Mouse (Mus musculus): ENCODE data around the gene Unc5b. TPM values are rescaled to one million over a fixed set of nuclear protein-coding genes. Genes with fewer than 3 reads are reported as not detected.

Unc5b gene
- polyA plus RNA-seq, 1 experiment from 2014 or later, result 11.8 TPM

GRCm38 (mm10) chr10:60803971-60804370, 27.4 kb downstream of the Unc5b start:
- Histone ChIP-seq H3K4me1 (peaks cover 99% of the 10 kb centered on the region), H3K27me3 (ENCODE audit: low read depth, poor library complexity, severe bottlenecking) (peaks cover 3% of the 10 kb centered on the region; the same call in 1 of the 2 replicates), H3K4me3 (no peak overlapping the region), H3K27ac (no peak overlapping the region), H3K36me3 (no peaks in the 10 kb centered on the region), H3K9me3 (replicated peaks) (no peaks in the 10 kb centered on the region)
- DNase-seq (ENCODE audit: low spot score), result no peak
- 94% methylated on average over 10 of the region's 10 CpGs for WGBS

GRCm38 (mm10) chr10:60801898-60802412, 29.4 kb downstream of the Unc5b start:
- no peak overlapping the region for H3K4me3 ChIP-seq
- no peaks in the 10 kb centered on the region for H3K36me3 ChIP-seq
- peaks cover 97% of the 10 kb centered on the region for H3K4me1 ChIP-seq
- no peak for DNase-seq (ENCODE audit: low spot score)
- 62% methylated on average over 12 of the region's 12 CpGs for WGBS
- no peaks in the 10 kb centered on the region for H3K9me3 ChIP-seq (replicated peaks)
- peak overlapping the region; percentile 66 for H3K27ac ChIP-seq
- H3K27me3 ChIP-seq (ENCODE audit: low read depth, poor library complexity, severe bottlenecking), result peaks cover 3% of the 10 kb centered on the region; the same call in 1 of the 2 replicates

- peaks cover 3% of the 10 kb centered on the region; the same call in 1 of the 2 replicates for H3K27me3 ChIP-seq (ENCODE audit: low read depth, poor library complexity, severe bottlenecking)
- WGBS, result 31% methylated on average over 11 of the region's 11 CpGs
- H3K4me1 ChIP-seq, result peaks cover 97% of the 10 kb centered on the region
- peak overlapping the region; percentile 66 for H3K27ac ChIP-seq
- no peaks in the 10 kb centered on the region for H3K36me3 ChIP-seq
- DNase-seq (ENCODE audit: low spot score), result no peak
- H3K4me3 ChIP-seq, result no peak overlapping the region
- no peaks in the 10 kb centered on the region for H3K9me3 ChIP-seq (replicated peaks)
Observed at GRCm38 (mm10) chr10:60801168-60801897, 30.0 kb downstream of the Unc5b start.

- peaks cover 97% of the 10 kb centered on the region for H3K4me1 ChIP-seq
- 10% methylated on average over 19 of the region's 19 CpGs for WGBS
- H3K36me3 ChIP-seq, result no peaks in the 10 kb centered on the region
Observed at GRCm38 (mm10) chr10:60800295-60801167, 30.9 kb downstream of the Unc5b start.

GRCm38 (mm10) chr10:60797682-60798422, 33.5 kb downstream of the Unc5b start:
- peaks cover 97% of the 10 kb centered on the region for H3K4me1 ChIP-seq
- peaks cover 3% of the 10 kb centered on the region; the same call in 1 of the 2 replicates for H3K27me3 ChIP-seq (ENCODE audit: low read depth, poor library complexity, severe bottlenecking)
- H3K4me3 ChIP-seq, result no peak overlapping the region
- H3K36me3 ChIP-seq, result no peaks in the 10 kb centered on the region
- peak overlapping the region; percentile 58; the same call in 1 of the 2 replicates for H3K27ac ChIP-seq
- H3K9me3 ChIP-seq (replicated peaks), result no peaks in the 10 kb centered on the region
- WGBS, result 83% methylated on average over 14 of the region's 14 CpGs
- DNase-seq (ENCODE audit: low spot score), result no peak

More at GRCm38 (mm10) chr10:60800295-60801167, 30.9 kb downstream of the Unc5b start:
- no peaks in the 10 kb centered on the region for H3K9me3 ChIP-seq (replicated peaks)
- no peak overlapping the region for H3K4me3 ChIP-seq
- no peak for DNase-seq (ENCODE audit: low spot score)
- H3K27ac ChIP-seq, result peak overlapping the region; percentile 58; the same call in 1 of the 2 replicates
- peaks cover 3% of the 10 kb centered on the region; the same call in 1 of the 2 replicates for H3K27me3 ChIP-seq (ENCODE audit: low read depth, poor library complexity, severe bottlenecking)

GRCm38 (mm10) chr10:60796474-60796873, 34.9 kb downstream of the Unc5b start:
- 0 out of 2 replicates have a peak, but pooled peaks cover under 1% of the 10 kb centered on the region for H3K27me3 ChIP-seq (ENCODE audit: low read depth, poor library complexity, severe bottlenecking)
- no peak overlapping the region for H3K4me3 ChIP-seq
- no peaks in the 10 kb centered on the region for H3K36me3 ChIP-seq
- WGBS, result 67% methylated on average over 7 of the region's 7 CpGs
- peaks cover 97% of the 10 kb centered on the region for H3K4me1 ChIP-seq
- no peak for DNase-seq (ENCODE audit: low spot score)
- H3K27ac ChIP-seq, result peak overlapping the region; percentile 86
- no peaks in the 10 kb centered on the region for H3K9me3 ChIP-seq (replicated peaks)

- no peak overlapping the region for H3K4me3 ChIP-seq
- H3K27me3 ChIP-seq (ENCODE audit: low read depth, poor library complexity, severe bottlenecking), result no peaks in the 10 kb centered on the region
- peaks cover 94% of the 10 kb centered on the region for H3K4me1 ChIP-seq
- H3K36me3 ChIP-seq, result peaks cover 2% of the 10 kb centered on the region; the same call in 1 of the 2 replicates
- no peaks in the 10 kb centered on the region for H3K9me3 ChIP-seq (replicated peaks)
- peak overlapping the region; percentile 86 for H3K27ac ChIP-seq
- 50% methylated on average over 5 of the region's 5 CpGs for WGBS
- DNase-seq (ENCODE audit: low spot score), result no peak
Observed at GRCm38 (mm10) chr10:60796028-60796427, 35.4 kb downstream of the Unc5b start.

- 13% methylated on average over 8 of the region's 8 CpGs for WGBS
- H3K27me3 ChIP-seq (ENCODE audit: low read depth, poor library complexity, severe bottlenecking), result no peaks in the 10 kb centered on the region
- H3K36me3 ChIP-seq, result peaks cover 5% of the 10 kb centered on the region; the same call in 1 of the 2 replicates
- H3K4me3 ChIP-seq, result peak overlapping the region; percentile 5
- no peaks in the 10 kb centered on the region for H3K9me3 ChIP-seq (replicated peaks)
- peaks cover 83% of the 10 kb centered on the region for H3K4me1 ChIP-seq
- no peak for DNase-seq (ENCODE audit: low spot score)
- peak overlapping the region; percentile 86 for H3K27ac ChIP-seq
Observed at GRCm38 (mm10) chr10:60794792-60795191, 36.6 kb downstream of the Unc5b start.

- Histone ChIP-seq H3K27ac (peak overlapping the region; percentile 86), H3K9me3 (replicated peaks) (no peaks in the 10 kb centered on the region), H3K36me3 (peaks cover 5% of the 10 kb centered on the region; the same call in 1 of the 2 replicates), H3K4me1 (peaks cover 82% of the 10 kb centered on the region), H3K27me3 (ENCODE audit: low read depth, poor library complexity, severe bottlenecking) (no peaks in the 10 kb centered on the region), H3K4me3 (peak overlapping the region; percentile 5)
- 6% methylated on average over 11 of the region's 11 CpGs for WGBS
- peak; percentile 78 for DNase-seq (ENCODE audit: low spot score)
Observed at GRCm38 (mm10) chr10:60794374-60794773, 37.0 kb downstream of the Unc5b start.

GRCm38 (mm10) chr10:60792841-60793240, 38.5 kb downstream of the Unc5b start:
- peak overlapping the region; percentile 86 for H3K27ac ChIP-seq
- no peaks in the 10 kb centered on the region for H3K9me3 ChIP-seq (replicated peaks)
- no peak for DNase-seq (ENCODE audit: low spot score)
- no peak overlapping the region for H3K4me3 ChIP-seq
- H3K27me3 ChIP-seq (ENCODE audit: low read depth, poor library complexity, severe bottlenecking), result no peaks in the 10 kb centered on the region
- H3K4me1 ChIP-seq, result peaks cover 75% of the 10 kb centered on the region
- WGBS, result 32% methylated on average over 11 of the region's 11 CpGs
- peaks cover 5% of the 10 kb centered on the region; the same call in 1 of the 2 replicates for H3K36me3 ChIP-seq

GRCm38 (mm10) chr10:60792365-60792764, 39.0 kb downstream of the Unc5b start:
- Histone ChIP-seq H3K4me3 (no peak overlapping the region), H3K27me3 (ENCODE audit: low read depth, poor library complexity, severe bottlenecking) (no peaks in the 10 kb centered on the region), H3K9me3 (replicated peaks) (no peaks in the 10 kb centered on the region), H3K27ac (peak overlapping the region; percentile 86), H3K4me1 (peaks cover 77% of the 10 kb centered on the region), H3K36me3 (peaks cover 5% of the 10 kb centered on the region; the same call in 1 of the 2 replicates)
- no peak for DNase-seq (ENCODE audit: low spot score)
- WGBS, result 40% methylated on average over 10 of the region's 10 CpGs

- Histone ChIP-seq H3K36me3 (peaks cover 5% of the 10 kb centered on the region; the same call in 1 of the 2 replicates), H3K27ac (no peak overlapping the region), H3K4me1 (peaks cover 71% of the 10 kb centered on the region), H3K9me3 (replicated peaks) (no peaks in the 10 kb centered on the region), H3K4me3 (no peak overlapping the region), H3K27me3 (ENCODE audit: low read depth, poor library complexity, severe bottlenecking) (no peaks in the 10 kb centered on the region)
- no peak for DNase-seq (ENCODE audit: low spot score)
- WGBS, result 90% methylated on average over 6 of the region's 6 CpGs
Observed at GRCm38 (mm10) chr10:60790912-60791311, 40.5 kb downstream of the Unc5b start.

All from limb, embryonic 10.5 days (tissue).